Mouse (Mus musculus): ENCODE data around the gene Sparcl1. TPM values are rescaled to one million over a fixed set of nuclear protein-coding genes. Genes with fewer than 3 reads are reported as not detected.

Sparcl1 gene
- total RNA-seq, 1 experiment from 2014 or later, result not detected

- no peak for ATAC-seq (replicated peaks; ENCODE audit: insufficient number of reproducible peaks, low FRiP score, low TSS enrichment, poor library complexity, severe bottlenecking)
These were observed 39.9 kb downstream of the Sparcl1 start for GRCm38 (mm10) chr5:104073602-104074001.

GRCm38 (mm10) chr5:104072272-104072886, 41.2 kb downstream of the Sparcl1 start:
- no peak for ATAC-seq (replicated peaks; ENCODE audit: insufficient number of reproducible peaks, low FRiP score, low TSS enrichment, poor library complexity, severe bottlenecking)

- ATAC-seq (replicated peaks; ENCODE audit: insufficient number of reproducible peaks, low FRiP score, low TSS enrichment, poor library complexity, severe bottlenecking), result no peak
These were observed 42.5 kb downstream of the Sparcl1 start for GRCm38 (mm10) chr5:104071048-104071447.

DNA sequence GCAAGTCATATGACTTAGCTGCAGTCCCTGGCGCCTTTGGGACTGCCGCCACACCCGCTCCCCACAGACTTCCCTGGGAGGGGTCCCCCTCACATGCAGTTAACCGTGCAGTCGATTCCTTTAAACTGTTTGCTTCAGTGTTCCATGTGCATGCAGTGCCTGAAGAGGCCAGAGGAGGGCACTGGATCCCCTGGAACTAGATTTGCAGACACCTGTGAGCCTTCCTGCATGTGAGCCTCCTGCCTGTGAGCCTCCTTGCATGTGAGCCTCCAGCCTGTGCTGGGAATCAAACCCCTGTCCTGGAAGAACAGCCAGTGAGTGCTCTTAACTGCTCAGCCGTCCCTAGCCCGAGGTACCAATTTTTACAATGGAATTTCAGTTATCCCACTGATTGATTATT, 44.8 kb downstream of the Sparcl1 start:
- ATAC-seq (replicated peaks; ENCODE audit: insufficient number of reproducible peaks, low FRiP score, low TSS enrichment, poor library complexity, severe bottlenecking), result no peak

GRCm38 (mm10) chr5:104062773-104063551, 50.6 kb downstream of the Sparcl1 start:
- ATAC-seq (replicated peaks; ENCODE audit: insufficient number of reproducible peaks, low FRiP score, low TSS enrichment, poor library complexity, severe bottlenecking), result no peak

GRCm38 (mm10) chr5:104061936-104062772, 51.4 kb downstream of the Sparcl1 start:
- no peak for ATAC-seq (replicated peaks; ENCODE audit: insufficient number of reproducible peaks, low FRiP score, low TSS enrichment, poor library complexity, severe bottlenecking)

DNA sequence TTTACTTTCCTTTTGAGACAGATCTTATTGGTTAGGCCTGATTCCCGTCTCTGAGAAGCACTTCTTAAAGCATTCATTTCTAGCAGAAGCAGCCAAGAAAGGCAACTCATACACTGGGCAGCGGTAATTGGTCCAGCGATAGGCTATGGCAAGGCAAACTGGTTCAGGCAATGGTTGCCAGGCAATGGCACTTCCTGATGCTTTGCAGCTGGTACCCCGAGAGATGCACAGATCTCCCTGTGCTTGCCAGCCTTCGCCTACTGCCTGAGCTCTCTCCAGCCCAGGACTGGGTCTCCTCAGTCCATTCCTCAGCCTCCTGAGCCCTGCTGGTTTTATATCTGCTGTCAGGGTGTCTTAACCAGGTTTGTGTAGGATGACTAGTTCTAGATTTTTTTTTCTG, 53.1 kb downstream of the Sparcl1 start:
- ATAC-seq (replicated peaks; ENCODE audit: insufficient number of reproducible peaks, low FRiP score, low TSS enrichment, poor library complexity, severe bottlenecking), result no peak

DNA sequence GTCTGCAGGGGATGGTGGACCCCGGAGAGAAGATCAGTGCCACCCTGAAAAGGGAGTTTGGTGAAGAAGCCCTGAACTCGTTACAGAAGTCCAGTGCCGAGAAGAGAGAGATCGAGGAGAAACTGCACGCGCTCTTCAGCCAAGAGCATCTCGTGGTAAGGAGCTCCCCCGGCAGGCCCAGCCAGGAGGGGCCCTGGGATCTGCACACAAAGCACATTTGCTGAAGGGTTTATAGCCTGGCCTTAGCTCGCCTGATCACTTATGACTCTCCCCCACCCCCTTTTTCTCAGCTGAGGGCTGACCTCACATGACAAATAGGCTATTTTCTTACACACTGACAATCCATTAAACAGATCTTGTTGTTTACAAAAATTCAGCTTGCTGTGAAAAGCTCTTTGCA, 53.9 kb downstream of the Sparcl1 start:
- no peak for ATAC-seq (replicated peaks; ENCODE audit: insufficient number of reproducible peaks, low FRiP score, low TSS enrichment, poor library complexity, severe bottlenecking)

DNA sequence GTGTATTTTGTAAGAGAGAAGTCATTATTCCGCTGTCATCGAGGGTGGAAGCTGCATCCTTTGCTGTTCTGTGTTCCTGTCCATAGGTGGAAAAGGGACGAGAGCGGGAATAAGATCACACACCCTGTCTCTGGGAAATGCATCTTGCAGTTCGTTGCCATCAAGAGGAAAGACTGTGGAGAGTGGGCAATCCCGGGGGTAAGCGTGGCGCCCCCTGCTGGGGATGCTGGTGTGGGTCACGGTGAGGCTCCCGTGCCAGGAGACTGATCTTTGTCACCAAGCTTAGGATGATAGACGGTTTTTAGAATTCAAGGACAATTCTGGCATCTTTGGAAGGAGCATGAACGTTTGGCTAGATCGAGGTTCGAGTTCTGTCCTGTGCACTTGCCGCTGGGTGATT, 55.5 kb downstream of the Sparcl1 start:
- ATAC-seq (replicated peaks; ENCODE audit: insufficient number of reproducible peaks, low FRiP score, low TSS enrichment, poor library complexity, severe bottlenecking), result peak; percentile 65; the same call in 1 of the 2 replicates

DNA sequence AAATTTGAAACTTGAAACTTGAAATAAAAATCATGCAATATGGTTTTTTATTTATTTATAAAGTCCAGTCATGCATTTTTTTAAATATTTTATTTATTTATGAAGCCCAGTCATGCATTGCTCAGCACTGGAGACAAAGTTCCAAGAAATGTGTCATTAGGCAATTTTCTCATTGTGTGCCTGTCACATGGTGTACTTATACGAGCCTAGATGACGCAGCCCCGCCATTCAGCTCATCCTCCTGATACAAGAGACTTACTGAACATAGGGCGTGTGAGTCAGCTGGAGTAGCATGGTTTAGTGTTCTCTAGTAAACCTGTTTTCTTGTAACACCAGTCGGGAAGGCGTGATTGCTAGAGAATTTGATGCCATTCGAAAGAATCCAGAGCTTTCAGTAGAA, 57.2 kb downstream of the Sparcl1 start:
- ATAC-seq (replicated peaks; ENCODE audit: insufficient number of reproducible peaks, low FRiP score, low TSS enrichment, poor library complexity, severe bottlenecking), result no peak

- ATAC-seq (replicated peaks; ENCODE audit: insufficient number of reproducible peaks, low FRiP score, low TSS enrichment, poor library complexity, severe bottlenecking), result no peak
These were observed 57.7 kb downstream of the Sparcl1 start for GRCm38 (mm10) chr5:104055816-104056215.

DNA sequence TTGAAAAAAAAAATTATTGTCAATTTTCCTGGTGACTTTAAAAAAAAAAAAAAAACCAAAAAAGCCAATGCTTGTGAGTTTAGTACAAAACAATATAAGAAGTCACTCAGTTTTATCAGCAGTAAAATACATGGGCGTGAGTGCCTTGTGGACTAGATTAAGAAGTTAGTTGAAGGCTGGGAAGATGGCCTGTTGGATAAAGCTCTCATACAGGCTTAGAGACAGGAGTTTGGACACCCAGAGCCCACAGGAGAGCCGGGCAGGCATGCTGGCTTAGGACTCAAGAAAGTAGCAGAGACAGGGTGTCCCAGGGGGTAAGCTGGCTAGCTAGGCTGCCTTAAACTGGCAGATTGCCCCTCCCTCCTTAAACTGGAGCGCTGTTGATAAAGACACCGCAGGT, 58.6 kb downstream of the Sparcl1 start:
- ATAC-seq (replicated peaks; ENCODE audit: insufficient number of reproducible peaks, low FRiP score, low TSS enrichment, poor library complexity, severe bottlenecking), result no peak

DNA sequence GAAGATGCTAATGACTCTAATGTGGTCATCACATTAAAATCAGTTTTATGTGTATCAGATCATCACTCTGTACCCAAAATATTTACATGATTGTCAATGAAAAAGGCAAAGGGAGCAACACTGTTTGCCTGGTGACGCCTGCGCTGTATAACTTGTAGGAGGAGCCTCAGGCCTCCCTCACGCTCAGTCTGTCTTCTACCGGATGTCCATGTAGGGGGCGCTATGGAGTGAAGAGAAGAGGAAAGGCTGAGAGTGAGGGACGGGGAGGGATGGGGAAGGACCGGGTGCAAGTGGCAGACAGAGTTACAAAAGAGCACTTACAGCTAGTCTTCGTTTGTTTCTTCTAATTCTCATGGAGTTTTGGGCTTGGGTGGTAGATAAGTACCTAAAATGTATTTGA, 60.6 kb downstream of the Sparcl1 start:
- peak; percentile 59; the same call in 1 of the 2 replicates for ATAC-seq (replicated peaks; ENCODE audit: insufficient number of reproducible peaks, low FRiP score, low TSS enrichment, poor library complexity, severe bottlenecking)

DNA sequence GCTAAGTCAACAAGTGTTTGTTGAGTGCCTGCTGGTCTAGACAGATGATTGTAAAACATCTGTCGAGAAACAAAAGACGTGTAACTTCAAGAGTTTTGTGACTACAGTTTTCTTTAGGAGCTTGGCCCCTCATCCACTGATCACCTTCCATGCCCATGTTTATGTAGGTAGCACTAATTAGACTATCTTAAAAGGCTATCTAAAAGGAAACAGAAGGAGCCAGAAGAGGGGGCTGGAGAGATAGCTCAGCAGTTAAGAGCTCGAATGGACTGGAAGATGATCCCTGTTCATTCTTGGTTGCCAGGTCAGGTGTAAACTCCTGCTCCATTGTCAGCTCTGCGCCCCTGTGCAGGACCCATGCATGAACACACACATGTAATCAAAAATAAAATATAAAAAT, 65.4 kb downstream of the Sparcl1 start:
- no peak for ATAC-seq (replicated peaks; ENCODE audit: insufficient number of reproducible peaks, low FRiP score, low TSS enrichment, poor library complexity, severe bottlenecking)

GRCm38 (mm10) chr5:104047200-104048105, 66.1 kb downstream of the Sparcl1 start:
- ATAC-seq (replicated peaks; ENCODE audit: insufficient number of reproducible peaks, low FRiP score, low TSS enrichment, poor library complexity, severe bottlenecking), result no peak

DNA sequence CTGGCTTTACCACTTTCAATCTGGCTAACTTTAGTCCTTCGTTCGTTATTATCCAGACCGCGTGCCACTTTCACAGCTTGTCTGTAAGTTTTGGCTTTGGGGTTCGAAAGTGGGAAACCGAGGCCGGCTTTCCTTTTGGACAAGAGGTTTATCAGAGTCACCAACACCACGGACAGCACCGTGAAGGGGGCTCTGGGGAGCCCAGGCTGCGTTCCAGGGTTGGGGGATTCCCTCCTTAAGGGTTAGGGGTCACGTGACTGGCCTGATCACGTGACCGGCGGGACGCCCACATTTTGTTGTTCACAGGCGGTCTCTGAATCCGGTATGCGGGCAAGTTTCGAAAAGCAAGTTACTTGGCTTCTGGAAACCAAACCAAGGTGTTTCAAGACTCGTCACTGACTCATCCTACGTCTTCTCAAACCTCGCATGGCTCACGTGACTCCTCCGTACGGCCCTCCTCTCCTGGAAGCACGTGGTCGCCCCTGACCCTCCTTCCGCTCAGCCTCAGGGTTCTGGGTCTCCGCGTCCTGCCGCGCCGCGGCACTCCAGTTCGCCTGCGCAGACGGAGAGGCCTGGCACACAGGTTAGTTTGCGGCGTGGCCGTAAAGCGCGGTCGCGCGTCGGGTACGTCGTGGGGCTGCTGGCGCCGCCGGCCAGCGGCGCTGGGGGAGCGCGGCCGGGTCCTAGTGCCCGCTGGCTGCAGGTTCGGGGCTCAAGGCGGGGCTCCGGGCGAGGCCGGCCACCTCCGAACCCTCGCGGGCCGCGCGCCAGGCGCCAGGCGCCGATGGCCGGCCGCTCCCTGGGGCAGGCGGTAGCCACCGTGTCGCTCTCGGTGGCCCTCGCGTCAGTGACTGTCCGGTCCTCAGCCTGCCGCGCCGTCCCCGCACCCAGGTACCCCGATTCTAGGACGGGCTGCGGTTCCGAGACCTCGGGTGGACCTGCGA, 67.0 kb downstream of the Sparcl1 start, which contains the start of gene Nudt9:
TSS of gene Nudt9 (plus strand) at position 51 of the 944 bp plus-strand sequence.
- peak; percentile 92 for ATAC-seq (replicated peaks; ENCODE audit: insufficient number of reproducible peaks, low FRiP score, low TSS enrichment, poor library complexity, severe bottlenecking)

- no peak for ATAC-seq (replicated peaks; ENCODE audit: insufficient number of reproducible peaks, low FRiP score, low TSS enrichment, poor library complexity, severe bottlenecking)
These were observed 69.8 kb downstream of the Sparcl1 start for GRCm38 (mm10) chr5:104043704-104044103.

All from monocyte, adult 5-6 weeks (primary cell).